Mouse (Mus musculus): ENCODE results near the gene Tymp.
A peak's percentile ranks its signal among the peaks of the same experiment; 100 is the strongest.

Tymp gene

GRCm38 (mm10) chr15:89374340-89374739, 2.5 kb downstream of the Tymp start:
- no peak for DNase-seq (ENCODE audit: extremely low spot score, low read depth, low spot score)

DNA sequence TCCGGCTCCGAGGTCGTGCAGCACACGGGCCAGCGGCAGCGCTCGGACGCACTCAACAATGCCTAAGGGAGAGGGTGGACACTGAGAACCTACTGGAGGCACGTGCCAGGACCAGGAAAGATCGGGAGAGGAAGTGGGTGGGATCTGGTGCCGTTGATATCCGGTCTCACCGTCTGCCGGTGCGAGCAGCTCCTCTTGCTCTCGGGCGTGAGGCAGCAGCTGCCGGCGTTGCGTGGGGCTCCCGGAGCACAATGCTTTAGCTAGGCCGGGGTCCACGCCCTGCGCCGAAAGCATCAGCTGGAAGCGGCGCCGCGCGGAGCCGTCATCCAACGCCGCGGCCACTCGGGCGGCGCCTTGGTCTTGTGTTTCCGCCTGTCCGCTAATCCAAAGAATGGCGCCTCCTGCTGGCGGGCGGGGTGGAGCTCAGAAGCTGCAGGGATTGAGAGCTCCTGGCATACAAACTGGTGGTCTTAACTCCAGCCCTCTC, 3.0 kb downstream of the Tymp start, which contains the start of gene Sco2:
Gene Sco2, minus strand, starts transcription at position 85 of the 487 bp plus-strand sequence.
- DNase-seq (ENCODE audit: extremely low spot score, low read depth, low spot score), result peak; percentile 60

- no peak for DNase-seq (ENCODE audit: extremely low spot score, low read depth, low spot score)
These were observed 3.6 kb downstream of the Tymp start for GRCm38 (mm10) chr15:89373027-89373761.

- no peak for DNase-seq (ENCODE audit: extremely low spot score, low read depth, low spot score)
These were observed 4.3 kb downstream of the Tymp start for GRCm38 (mm10) chr15:89372536-89372935.

DNA sequence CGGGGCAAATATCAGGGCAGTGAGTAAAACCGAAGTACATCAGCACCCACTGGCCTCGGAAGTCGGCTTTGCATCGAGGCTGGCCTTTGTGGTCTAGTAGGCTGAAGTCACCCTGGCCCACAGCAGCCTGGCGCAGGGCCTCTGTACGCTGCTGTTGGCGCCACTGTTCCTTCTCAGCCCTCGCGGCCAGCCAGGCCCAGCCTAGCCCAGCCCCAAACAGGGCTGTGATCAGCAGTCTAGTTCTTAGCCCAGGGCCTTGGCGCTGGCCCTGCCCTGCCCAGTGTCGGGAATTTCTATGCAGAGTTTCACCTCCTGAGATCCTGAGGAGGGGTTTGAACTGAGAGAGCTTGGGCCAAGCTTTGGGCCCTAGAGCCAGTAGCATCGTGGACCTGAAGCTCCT, 4.8 kb downstream of the Tymp start:
- DNase-seq (ENCODE audit: extremely low spot score, low read depth, low spot score), result no peak

GRCm38 (mm10) chr15:89365141-89365551, 11.7 kb downstream of the Tymp start:
- DNase-seq (ENCODE audit: extremely low spot score, low read depth, low spot score), result no peak

GRCm38 (mm10) chr15:89363051-89363450, 13.8 kb downstream of the Tymp start:
- no peak for DNase-seq (ENCODE audit: extremely low spot score, low read depth, low spot score)

DNA sequence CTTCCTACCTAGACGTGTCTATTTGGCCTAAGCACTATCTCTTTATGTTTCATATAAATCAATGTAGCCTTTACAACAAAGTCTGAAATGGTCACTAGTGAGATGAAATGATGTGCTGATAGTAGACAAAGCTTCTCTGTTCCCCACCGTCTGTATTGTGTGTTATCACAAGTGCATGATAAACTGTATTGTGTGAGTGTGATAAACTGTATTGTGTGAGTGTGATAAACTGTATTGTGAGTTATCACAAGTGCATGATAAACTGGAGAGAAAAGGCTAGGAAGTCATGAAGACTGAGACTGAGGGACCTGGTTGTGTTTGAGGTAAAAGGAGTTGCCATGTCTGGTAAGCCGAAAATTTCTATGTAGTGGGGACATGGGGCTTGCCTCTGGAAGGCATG, 18.1 kb downstream of the Tymp start:
- no peak for DNase-seq (ENCODE audit: extremely low spot score, low read depth, low spot score)

- peak; percentile 74 for DNase-seq (ENCODE audit: extremely low spot score, low read depth, low spot score)
These were observed 20.5 kb downstream of the Tymp start for GRCm38 (mm10) chr15:89356372-89356771.

DNA sequence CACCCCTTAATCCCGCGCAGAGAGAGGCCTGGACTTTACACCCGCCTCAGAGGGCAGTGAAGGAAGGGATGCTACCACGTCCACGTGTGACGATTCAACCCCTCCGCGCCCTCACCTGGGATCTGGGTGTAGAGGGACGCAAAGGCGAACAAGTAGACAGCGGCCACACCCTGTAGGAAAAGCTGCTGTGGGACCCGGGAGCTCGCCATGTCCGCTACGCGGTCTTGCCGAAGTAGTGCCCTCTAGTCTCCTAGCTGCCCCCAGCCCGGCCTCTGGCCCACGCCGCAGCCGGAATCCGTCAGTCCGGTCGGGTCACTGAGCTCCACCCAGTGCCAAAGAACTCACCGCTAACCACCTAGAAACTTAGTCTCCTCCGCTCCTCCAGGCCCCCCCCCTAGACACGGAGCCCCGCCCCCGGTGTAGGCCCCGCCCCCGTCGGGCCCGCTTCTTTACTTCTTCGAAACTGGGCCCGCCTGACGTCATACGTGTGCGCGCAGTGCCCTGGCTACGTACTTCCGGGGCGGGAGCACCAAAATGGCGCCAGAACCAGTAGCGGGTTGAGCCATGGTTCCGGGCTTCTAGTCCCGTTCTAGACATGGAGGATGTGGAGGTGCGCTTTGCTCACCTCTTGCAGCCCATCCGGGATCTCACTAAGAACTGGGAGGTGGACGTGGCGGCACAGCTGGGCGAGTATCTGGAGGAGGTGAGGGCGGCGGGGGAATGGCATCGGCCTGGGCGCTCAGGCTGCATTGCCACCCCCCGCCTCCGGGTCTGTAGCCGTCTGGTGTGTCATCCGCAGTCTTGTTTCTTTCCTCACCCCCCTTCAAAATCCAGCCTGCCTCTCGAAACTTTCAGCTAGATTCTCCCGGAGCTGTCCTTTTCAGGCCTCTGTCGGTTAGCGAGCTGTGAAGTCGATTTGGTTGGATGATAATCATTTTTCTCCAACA, 21.3 kb downstream of the Tymp start, which contains the start of the genes Lmf2 and Ncaph2:
Gene Lmf2, minus strand, starts transcription at position 419 of the 947 bp plus-strand sequence.
Gene Ncaph2, plus strand, starts transcription at position 479 of the 947 bp plus-strand sequence.
- DNase-seq (ENCODE audit: extremely low spot score, low read depth, low spot score), result peak; percentile 69

DNA sequence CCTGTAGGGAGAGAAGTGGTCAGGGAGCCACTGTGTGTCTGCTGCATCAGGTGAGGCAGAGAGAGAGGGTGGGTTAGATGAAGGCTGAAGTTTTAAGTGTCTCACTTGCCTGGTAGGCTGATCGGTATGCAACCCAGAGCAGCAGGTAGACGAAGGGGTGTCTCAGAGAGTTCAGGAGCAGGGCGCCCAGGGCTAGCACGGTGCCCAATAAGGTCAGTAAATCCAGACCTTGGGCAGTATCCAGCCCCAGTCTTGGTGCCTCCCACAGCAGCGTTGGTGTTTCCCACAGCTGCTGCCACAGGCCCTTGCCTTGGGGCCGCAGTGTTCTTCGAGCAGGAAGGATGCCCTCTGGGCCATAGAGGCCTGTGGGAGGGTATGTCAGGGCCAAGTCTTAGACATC, 22.4 kb downstream of the Tymp start:
- no peak for DNase-seq (ENCODE audit: extremely low spot score, low read depth, low spot score)

- no peak for DNase-seq (ENCODE audit: extremely low spot score, low read depth, low spot score)
These were observed 23.0 kb downstream of the Tymp start for GRCm38 (mm10) chr15:89353837-89354236.

GRCm38 (mm10) chr15:89352795-89353194, 24.0 kb downstream of the Tymp start:
- no peak for DNase-seq (ENCODE audit: extremely low spot score, low read depth, low spot score)

DNA sequence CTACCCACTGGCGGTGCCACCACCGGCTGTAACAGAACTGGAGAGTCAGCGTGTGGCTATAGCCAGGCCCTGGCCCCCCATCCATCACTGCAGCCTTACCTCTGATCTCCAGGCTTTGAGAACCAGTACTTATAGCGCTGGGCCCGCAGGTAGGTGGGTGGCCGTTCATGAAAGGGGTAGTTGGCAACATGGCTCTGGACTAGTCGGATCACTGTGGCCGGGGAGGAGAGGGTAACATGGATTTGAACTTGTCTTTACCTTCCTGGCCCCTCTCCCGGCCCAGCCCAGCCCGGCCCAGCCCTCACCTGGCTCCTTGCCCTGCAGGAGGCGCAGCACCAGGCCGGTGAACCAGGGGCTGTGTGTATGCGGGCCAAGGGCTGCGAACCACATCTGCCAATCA, 24.8 kb downstream of the Tymp start:
- no peak for DNase-seq (ENCODE audit: extremely low spot score, low read depth, low spot score)

GRCm38 (mm10) chr15:89351302-89351701, 25.5 kb downstream of the Tymp start:
- DNase-seq (ENCODE audit: extremely low spot score, low read depth, low spot score), result no peak

- DNase-seq (ENCODE audit: extremely low spot score, low read depth, low spot score), result no peak
These were observed 26.4 kb downstream of the Tymp start for GRCm38 (mm10) chr15:89350447-89350846.

DNA sequence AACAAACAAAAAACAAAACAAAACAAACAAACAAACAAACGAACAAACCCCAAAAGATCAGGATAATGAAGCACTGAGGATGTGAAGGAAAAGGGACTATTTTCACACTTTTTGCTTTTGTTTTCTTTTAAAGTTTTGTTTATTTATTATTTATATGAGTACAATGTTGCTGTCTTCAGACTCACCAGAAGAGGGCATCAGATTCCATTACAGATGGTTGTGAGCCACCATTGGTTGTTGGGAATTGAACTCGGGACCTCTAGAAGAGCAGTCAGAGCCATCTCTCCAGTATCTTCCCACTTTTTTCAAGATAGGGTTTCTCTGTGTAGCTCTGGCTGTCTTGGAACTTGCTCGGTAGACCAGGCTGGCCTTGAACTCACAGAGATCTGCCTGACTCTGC, 33.5 kb downstream of the Tymp start:
- DNase-seq (ENCODE audit: extremely low spot score, low read depth, low spot score), result no peak

DNA sequence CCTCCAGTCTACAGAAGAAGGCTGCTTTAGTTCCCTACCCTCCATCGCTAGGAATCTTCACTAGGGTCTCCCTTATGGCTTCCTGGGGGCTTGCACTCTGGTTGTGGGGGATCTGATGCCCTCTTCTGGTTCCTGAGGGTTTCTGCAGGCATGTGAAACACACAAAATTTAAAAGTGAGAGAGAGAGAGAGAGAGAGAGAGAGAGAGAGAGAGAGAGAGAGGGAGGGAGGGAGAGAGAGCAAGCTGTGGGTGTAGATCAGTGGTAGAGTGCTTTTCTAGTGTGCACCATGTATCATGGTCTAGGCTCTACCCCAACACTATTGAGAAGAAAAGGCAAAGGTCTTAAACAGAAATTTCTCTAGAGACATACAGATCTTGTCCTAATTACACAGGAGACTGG, 35.2 kb downstream of the Tymp start:
- DNase-seq (ENCODE audit: extremely low spot score, low read depth, low spot score), result no peak

DNA sequence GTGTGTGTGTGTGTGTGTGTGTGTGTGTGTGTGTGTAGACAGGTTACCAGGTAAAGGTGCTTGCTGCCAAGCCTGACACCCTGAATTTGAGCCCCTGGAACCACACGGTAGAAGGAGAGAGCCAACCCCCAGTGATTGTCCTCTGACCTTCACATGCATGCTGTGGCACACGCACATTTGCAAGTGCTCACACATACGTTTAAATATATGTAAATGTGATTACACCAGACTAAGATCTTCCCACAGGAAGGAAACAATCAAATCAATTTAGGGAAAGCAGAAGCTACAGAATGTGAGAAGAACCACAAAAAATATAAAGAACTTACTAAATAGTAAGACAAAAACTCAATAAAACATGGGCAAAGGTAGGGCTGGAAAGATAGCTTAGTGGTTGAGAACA, 36.7 kb downstream of the Tymp start:
- DNase-seq (ENCODE audit: extremely low spot score, low read depth, low spot score), result no peak

GRCm38 (mm10) chr15:89339696-89340095, 37.1 kb downstream of the Tymp start:
- DNase-seq (ENCODE audit: extremely low spot score, low read depth, low spot score), result no peak

GRCm38 (mm10) chr15:89336422-89336821, 40.4 kb downstream of the Tymp start:
- DNase-seq (ENCODE audit: extremely low spot score, low read depth, low spot score), result no peak
